Mouse (Mus musculus) midbrain, embryonic 10.5 days (tissue): ENCODE measurements around the gene Filip1l. TPM values are rescaled to one million over a fixed set of nuclear protein-coding genes. Genes with fewer than 3 reads are reported as not detected.

ENCODE experiments used
- DNase-seq: peaks from one replicate; pipeline ENCODE4 v3.0.0-alpha.2; 2017; ENCODE audit warnings: low spot score
- H3K27ac ChIP-seq: fragments of 300-500 bp; sonication (generic); replicated peaks from 2 replicates; pipeline ENCODE4 v1.5.1; 2016; ENCODE audit warnings: mild to moderate bottlenecking
- H3K27me3 ChIP-seq: fragments of 300-500 bp; sonication (generic); 2 replicates; pipeline ENCODE4 v1.6.1; 2016; ENCODE audit warnings: low read depth, mild to moderate bottlenecking; ENCODE audit not compliant: poor library complexity, severe bottlenecking
- H3K36me3 ChIP-seq: fragments of 300-500 bp; sonication (generic); 2 replicates; pipeline ENCODE4 v1.6.1; 2016; ENCODE audit warnings: mild to moderate bottlenecking, moderate library complexity
- H3K4me1 ChIP-seq: fragments of 300-500 bp; sonication (generic); 2 replicates; pipeline ENCODE4 v1.6.1; 2016
- H3K4me3 ChIP-seq: fragments of 300-500 bp; sonication (generic); 2 replicates; pipeline ENCODE4 v1.5.1; 2016; ENCODE audit warnings: mild to moderate bottlenecking, moderate library complexity
- H3K9me3 ChIP-seq: fragments of 300-500 bp; sonication (generic); replicated peaks from 2 replicates; pipeline ENCODE4 v1.6.1; 2016; ENCODE audit warnings: mild to moderate bottlenecking
- WGBS: fragments of 180-500 bp; shearing (Covaris S2); methylation state at CpG from one replicate; pipeline ENCODE4 v1.1.7; 2016; 5-methylcytosine and 5-hydroxymethylcytosine counted together
- polyA plus RNA-seq: library from polyadenylated mRNA; unstranded; fragments of >200 nt; fragmentation: Nextera tagmentation; extraction: Ambion mirVana; gene quantifications from 2 replicates; pipeline ENCODE4 v1.2.1, GENCODE M21; 2016

The Filip1l gene
- polyA plus RNA-seq, 1 experiment from 2014 or later, result 6.7 TPM

GRCm38 (mm10) chr16:57360785-57361184 lies 7.9 kb downstream of the Filip1l start:
- Histone ChIP-seq H3K27me3 (no peaks in the 10 kb centered on the region), H3K9me3 (no peaks in the 10 kb centered on the region), H3K4me1 (peaks cover 13% of the 10 kb centered on the region), H3K27ac (no peak overlapping the region), H3K4me3 (no peak overlapping the region), H3K36me3 (no peaks in the 10 kb centered on the region)
- DNase-seq, result no peak
- 97% methylated on average over 3 of the region's 3 CpGs for WGBS

DNA sequence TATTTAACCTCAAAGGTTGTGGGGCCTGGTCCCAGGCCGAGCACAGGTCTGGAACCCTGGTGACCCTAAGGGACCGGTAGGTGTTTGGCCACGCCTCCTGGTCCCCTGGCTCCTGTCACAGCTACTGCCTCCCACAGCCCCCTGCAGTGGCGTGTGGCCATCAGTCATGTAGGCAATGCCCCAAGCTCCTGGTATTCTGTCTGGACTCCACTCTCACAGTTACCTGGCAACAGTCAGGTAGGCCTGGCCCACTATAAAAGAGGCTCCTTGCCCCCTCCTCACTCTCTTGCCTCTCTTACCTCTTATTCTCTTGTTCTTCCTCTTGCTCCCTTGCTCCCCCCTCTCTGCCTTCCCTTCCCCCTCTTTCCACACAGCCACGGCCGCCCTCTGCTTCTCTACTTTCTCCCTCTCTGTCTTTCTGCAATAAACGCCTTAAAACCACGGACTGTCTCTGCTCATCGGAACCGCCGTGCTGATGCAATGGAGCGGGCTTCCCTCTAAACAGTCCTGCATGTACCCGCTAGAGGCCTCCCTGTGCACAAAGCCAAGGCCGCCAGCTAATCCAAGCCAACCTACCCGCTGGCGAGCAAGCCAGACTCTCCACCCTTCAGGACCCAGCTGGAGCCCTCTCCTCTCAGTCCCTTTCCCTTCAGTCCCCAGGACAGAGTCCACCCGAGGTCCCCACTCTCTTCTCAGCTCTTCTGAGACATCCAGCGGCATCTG lies 9.9 kb downstream of the Filip1l start:
- H3K27me3 ChIP-seq, result no peaks in the 10 kb centered on the region
- peak overlapping the region; percentile 33 for H3K4me3 ChIP-seq
- no peaks in the 10 kb centered on the region for H3K36me3 ChIP-seq
- H3K27ac ChIP-seq, result peak overlapping the region; percentile 69
- peak; percentile 45 for DNase-seq
- peaks cover 11% of the 10 kb centered on the region for H3K4me1 ChIP-seq
- WGBS, result 40% methylated on average over 18 of the region's 18 CpGs
- no peaks in the 10 kb centered on the region for H3K9me3 ChIP-seq

DNA sequence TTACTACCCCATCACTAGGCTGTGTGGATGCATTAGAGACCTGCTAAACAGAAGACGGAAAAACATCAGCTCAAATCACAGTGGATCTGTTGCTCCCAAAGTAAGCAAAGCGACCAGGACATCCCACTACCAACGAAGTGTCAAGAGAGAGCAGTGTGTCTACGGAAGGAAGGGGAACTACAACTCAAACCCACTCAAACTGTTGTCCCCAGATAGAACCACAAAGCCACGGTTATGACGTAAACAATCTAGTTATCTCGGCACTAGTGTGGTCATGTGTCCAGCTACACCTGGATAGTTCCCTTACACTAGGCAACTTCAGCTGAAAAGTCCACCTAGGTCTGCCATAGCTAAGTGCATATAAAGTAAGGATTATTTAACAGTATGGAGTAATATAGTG lies 11.6 kb downstream of the Filip1l start:
- H3K27ac ChIP-seq, result no peak overlapping the region
- no peaks in the 10 kb centered on the region for H3K27me3 ChIP-seq
- DNase-seq, result no peak
- H3K4me3 ChIP-seq, result no peak overlapping the region
- 91% methylated on average over 7 of the region's 7 CpGs for WGBS
- H3K36me3 ChIP-seq, result no peaks in the 10 kb centered on the region
- H3K9me3 ChIP-seq, result no peaks in the 10 kb centered on the region
- H3K4me1 ChIP-seq, result peaks cover 15% of the 10 kb centered on the region

- WGBS, result 83% methylated on average over 6 of the region's 6 CpGs
- DNase-seq, result no peak
- Histone ChIP-seq H3K9me3 (no peaks in the 10 kb centered on the region), H3K27me3 (no peaks in the 10 kb centered on the region), H3K4me3 (no peak overlapping the region), H3K27ac (no peak overlapping the region), H3K4me1 (peaks cover 15% of the 10 kb centered on the region), H3K36me3 (no peaks in the 10 kb centered on the region)
Observed at GRCm38 (mm10) chr16:57366141-57366540, 13.2 kb downstream of the Filip1l start.

DNA sequence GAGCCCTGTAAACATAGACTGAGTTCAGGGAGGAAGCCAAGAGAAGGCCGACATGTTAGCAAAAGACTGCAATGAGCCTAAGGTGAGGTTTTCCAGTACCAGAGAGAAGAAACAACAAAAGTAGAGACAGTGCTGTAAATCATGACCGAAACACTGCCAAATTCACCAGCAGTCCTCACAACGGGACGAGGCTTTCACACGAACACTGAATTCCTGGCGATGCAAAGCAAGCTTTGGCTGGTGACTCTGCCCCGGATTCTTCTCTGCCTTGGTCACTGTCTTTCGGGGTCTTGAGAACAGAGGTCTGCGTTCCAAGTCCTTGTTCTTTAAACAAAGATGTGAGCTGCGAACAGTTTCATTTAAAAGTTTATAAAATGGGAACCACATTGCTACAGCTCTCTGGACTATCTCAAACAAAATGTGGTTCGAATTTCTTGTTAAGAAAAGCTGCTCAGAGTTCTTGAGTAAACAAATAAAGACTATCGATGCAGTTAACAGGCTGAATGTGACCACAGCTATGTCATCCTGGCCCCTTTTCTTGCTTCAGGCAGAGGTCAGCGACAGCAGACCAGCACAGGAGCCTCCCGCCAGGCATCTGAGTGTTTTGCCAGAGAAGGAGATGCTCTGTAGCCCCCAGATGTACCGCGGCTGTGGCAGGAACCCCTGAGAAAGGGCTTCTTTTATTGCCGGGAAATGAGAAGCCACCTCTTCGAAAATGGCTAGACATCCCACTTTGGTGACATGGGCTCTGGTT lies 14.2 kb downstream of the Filip1l start:
- H3K9me3 ChIP-seq, result no peaks in the 10 kb centered on the region
- no peak overlapping the region for H3K27ac ChIP-seq
- WGBS, result 73% methylated on average over 18 of the region's 18 CpGs
- DNase-seq, result peak; percentile 19
- no peaks in the 10 kb centered on the region for H3K27me3 ChIP-seq
- H3K4me3 ChIP-seq, result no peak overlapping the region
- H3K36me3 ChIP-seq, result no peaks in the 10 kb centered on the region
- peaks cover 15% of the 10 kb centered on the region for H3K4me1 ChIP-seq

GRCm38 (mm10) chr16:57369846-57370496 lies 17.1 kb downstream of the Filip1l start:
- Histone ChIP-seq H3K4me1 (peaks cover 4% of the 10 kb centered on the region; the same call in 1 of the 2 replicates), H3K27me3 (no peaks in the 10 kb centered on the region), H3K9me3 (no peaks in the 10 kb centered on the region), H3K4me3 (no peak overlapping the region), H3K27ac (no peak overlapping the region), H3K36me3 (no peaks in the 10 kb centered on the region)
- DNase-seq, result no peak
- 89% methylated on average over 8 of the region's 8 CpGs for WGBS

GRCm38 (mm10) chr16:57372156-57372555 lies 19.3 kb downstream of the Filip1l start:
- Histone ChIP-seq H3K27ac (no peak overlapping the region), H3K36me3 (no peaks in the 10 kb centered on the region), H3K4me3 (no peak overlapping the region), H3K9me3 (no peaks in the 10 kb centered on the region), H3K4me1 (peaks cover 4% of the 10 kb centered on the region; the same call in 1 of the 2 replicates), H3K27me3 (no peaks in the 10 kb centered on the region)
- 88% methylated on average over 3 of the region's 3 CpGs for WGBS
- no peak for DNase-seq

DNA sequence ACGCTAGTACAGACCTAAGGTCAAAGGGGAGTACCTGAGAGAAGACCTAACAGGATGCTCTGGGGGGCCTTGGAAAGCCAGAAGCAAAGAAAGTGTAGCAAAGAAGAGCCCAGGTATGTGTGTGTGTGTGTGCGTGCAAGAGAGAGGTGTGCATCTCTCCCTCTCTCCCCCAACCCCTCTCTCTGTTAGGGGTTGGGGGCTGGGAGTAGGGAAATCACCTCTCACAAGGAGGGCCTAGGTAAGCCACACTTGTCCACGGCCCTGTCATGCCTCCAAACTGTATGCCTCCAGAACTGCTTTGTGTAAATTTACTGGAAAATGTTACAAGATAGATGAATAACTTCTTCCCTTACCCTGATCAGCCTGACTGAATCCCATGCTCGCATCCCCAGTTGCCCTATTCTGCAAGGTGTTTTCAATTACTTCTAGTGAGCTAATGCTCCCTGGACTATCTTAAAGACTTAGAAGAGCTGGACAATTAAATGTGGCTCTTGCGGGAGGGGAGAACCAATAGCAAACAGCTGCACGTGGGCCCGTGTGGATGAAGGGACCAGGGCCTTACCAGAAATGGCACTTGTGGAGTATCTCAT lies 22.4 kb downstream of the Filip1l start:
- Histone ChIP-seq H3K36me3 (no peaks in the 10 kb centered on the region), H3K27me3 (no peaks in the 10 kb centered on the region), H3K27ac (no peak overlapping the region), H3K4me1 (peaks cover 9% of the 10 kb centered on the region), H3K9me3 (no peaks in the 10 kb centered on the region), H3K4me3 (no peak overlapping the region)
- DNase-seq, result no peak
- 80% methylated on average over 7 of the region's 7 CpGs for WGBS

- no peaks in the 10 kb centered on the region for H3K9me3 ChIP-seq
- H3K27ac ChIP-seq, result no peak overlapping the region
- no peak overlapping the region for H3K4me3 ChIP-seq
- H3K27me3 ChIP-seq, result no peaks in the 10 kb centered on the region
- 87% methylated on average over 9 of the region's 9 CpGs for WGBS
- no peak for DNase-seq
- peaks cover 9% of the 10 kb centered on the region for H3K4me1 ChIP-seq
- no peaks in the 10 kb centered on the region for H3K36me3 ChIP-seq
Observed at GRCm38 (mm10) chr16:57378631-57379330, 25.9 kb downstream of the Filip1l start.

DNA sequence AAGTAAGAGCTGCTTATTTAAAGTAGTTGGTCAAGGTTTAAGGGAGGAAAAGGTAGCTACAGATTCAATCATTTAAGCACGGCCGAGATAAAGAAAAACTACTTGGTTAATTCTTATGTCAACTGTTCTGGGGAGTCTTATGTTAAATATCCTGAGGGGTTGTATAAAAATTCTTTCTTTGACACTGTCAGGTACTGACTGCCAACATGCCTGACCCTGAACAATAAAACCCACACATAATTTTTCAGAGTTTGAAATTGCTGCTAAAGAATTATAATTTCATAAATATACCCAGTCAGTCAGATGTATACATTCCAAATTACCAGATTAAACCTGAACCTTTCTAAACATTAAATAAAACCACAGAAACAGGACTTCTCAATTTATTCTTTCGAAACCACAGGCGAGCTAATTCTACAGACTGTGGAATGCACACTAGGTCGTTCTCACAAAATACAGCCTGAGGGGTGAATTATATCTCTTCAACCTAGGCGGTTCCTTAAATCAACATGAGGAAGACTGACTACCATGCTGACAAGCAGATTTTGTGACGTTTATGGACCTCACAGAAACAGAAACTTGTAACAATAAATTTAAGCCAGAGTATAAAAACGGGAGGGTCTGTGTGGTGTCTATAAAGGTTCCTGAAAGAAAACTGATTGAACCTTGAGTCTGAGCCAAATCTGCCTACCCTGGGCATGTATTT lies 30.5 kb downstream of the Filip1l start:
- no peak overlapping the region for H3K27ac ChIP-seq
- peaks cover 2% of the 10 kb centered on the region for H3K4me1 ChIP-seq
- no peaks in the 10 kb centered on the region for H3K27me3 ChIP-seq
- H3K9me3 ChIP-seq, result no peaks in the 10 kb centered on the region
- DNase-seq, result no peak
- no peaks in the 10 kb centered on the region for H3K36me3 ChIP-seq
- 83% methylated on average over 8 of the region's 8 CpGs for WGBS
- H3K4me3 ChIP-seq, result no peak overlapping the region

DNA sequence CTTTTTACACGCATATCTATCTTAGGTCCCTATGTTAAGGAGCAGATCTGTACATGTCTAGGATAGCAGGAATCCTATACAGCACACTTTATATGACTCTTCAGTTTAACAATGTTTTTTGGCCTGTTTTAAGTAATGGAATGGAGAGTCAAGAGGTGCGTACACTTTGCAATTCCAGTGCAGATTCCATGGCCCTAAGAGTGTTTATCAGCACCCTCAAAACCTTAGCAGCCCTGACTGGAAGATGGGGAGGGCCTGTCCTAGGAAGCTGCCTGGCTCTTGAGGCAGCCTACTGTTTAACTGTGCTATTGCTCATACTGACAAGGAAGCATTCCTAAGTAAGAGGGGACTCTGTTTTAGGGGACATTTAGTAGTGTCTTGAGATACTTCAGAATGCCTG lies 31.4 kb downstream of the Filip1l start:
- H3K36me3 ChIP-seq, result no peaks in the 10 kb centered on the region
- no peaks in the 10 kb centered on the region for H3K4me1 ChIP-seq
- H3K27ac ChIP-seq, result no peak overlapping the region
- H3K9me3 ChIP-seq, result no peaks in the 10 kb centered on the region
- no peak for DNase-seq
- H3K4me3 ChIP-seq, result no peak overlapping the region
- 96% methylated on average over 2 of the region's 2 CpGs for WGBS
- no peaks in the 10 kb centered on the region for H3K27me3 ChIP-seq
